ENCODE assay signal across 11 mouse cellular contexts in the genomic region with DNA sequence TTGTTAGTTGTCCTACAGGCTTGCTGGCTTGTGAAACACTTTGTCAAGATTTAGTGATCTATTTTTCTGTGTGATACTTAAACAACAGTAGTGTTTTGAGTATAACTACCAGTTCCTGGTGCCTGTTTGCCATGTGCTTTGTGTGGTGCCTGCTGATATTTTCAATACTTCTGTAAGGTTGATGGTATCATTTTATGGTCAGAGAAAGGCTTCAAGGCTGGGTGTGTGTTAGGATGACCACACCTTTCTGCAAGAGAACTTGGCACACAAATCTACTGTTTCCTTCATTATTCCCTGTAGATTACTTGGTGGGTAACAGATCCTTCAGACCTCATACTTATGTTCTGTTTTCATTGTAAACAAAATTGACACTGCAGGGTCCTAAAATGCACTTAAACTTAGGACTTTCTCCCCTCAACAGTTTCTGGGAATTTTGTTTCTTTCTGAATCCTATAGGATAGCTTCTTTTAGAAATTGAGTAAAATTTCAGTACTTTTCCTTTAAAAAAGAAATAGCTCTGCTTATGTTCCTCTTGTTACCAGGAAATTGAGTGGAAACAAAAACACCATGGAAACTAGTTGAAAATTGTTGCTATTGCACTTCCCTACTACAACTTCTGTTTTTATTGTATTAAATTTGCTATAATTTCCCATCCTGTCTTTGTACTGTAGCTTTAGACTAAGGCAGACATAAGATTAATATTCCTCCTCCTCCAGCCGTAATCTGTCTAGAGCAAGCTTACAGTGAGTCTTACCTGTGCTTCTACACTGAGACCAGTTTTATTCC.
DNase-seq lines count a peak whose midpoint lies in the region; ATAC-seq and TF ChIP-seq lines count a peak whose summit lies in the region.
"Had no signal": no experiment of that assay in that cellular context is flagged by ENCODE, and none has a peak within 500 bp of the region (broad histone marks: within the 10 kb centered on the region; RNA-seq: fewer than 3 reads in every experiment).

No protein-coding gene starts in this region.

- TF ChIP-seq CTCF in gastrocnemius, adult 2 months (IDR thresholded peaks at IDR 0.05) = no peak
- no peak for TF ChIP-seq CTCF in heart, postnatal 0 days (IDR thresholded peaks at IDR 0.05; ENCODE audit: low read depth)

- H3K36me3 ChIP-seq in limb, embryonic 12.5 days = peaks cover 22% of the 10 kb centered on the region
- H3K36me3 ChIP-seq in limb, embryonic 10.5 days = peaks cover 22% of the 10 kb centered on the region
- H3K36me3 ChIP-seq in heart, postnatal 0 days (replicated peaks; ENCODE audit: control insufficient read depth, insufficient read depth, low read length) = peaks cover 15% of the 10 kb centered on the region
- H3K36me3 ChIP-seq in midbrain, embryonic 10.5 days = peaks cover 18% of the 10 kb centered on the region

- H3K27me3 ChIP-seq in limb, embryonic 12.5 days = no peaks in the 10 kb centered on the region
- H3K27me3 ChIP-seq in limb, embryonic 10.5 days (ENCODE audit: low read depth, poor library complexity, severe bottlenecking) = no peaks in the 10 kb centered on the region
- no peaks in the 10 kb centered on the region for H3K27me3 ChIP-seq in heart, postnatal 0 days (ENCODE audit: control insufficient read depth, insufficient read depth, low read length)
- H3K27me3 ChIP-seq in midbrain, embryonic 10.5 days (ENCODE audit: low read depth, poor library complexity, severe bottlenecking) = no peaks in the 10 kb centered on the region

- 88% methylated on average over 1 of the region's 1 CpGs for WGBS in limb, embryonic 12.5 days
- WGBS in limb, embryonic 10.5 days = 94% methylated on average over 1 of the region's 1 CpGs
- 72% methylated on average over 1 of the region's 1 CpGs for WGBS in heart, postnatal 0 days
- 100% methylated on average over 1 of the region's 1 CpGs for WGBS in midbrain, embryonic 10.5 days

- H3K9me3 ChIP-seq in limb, embryonic 12.5 days = no peaks in the 10 kb centered on the region
- no peaks in the 10 kb centered on the region for H3K9me3 ChIP-seq in limb, embryonic 10.5 days (replicated peaks)
- H3K9me3 ChIP-seq in heart, postnatal 0 days (replicated peaks; ENCODE audit: control insufficient read depth, low read length) = no peaks in the 10 kb centered on the region
- H3K9me3 ChIP-seq in midbrain, embryonic 10.5 days (replicated peaks) = no peaks in the 10 kb centered on the region

- no peak overlapping the region; the same call in 1 of the 2 replicates for H3K4me3 ChIP-seq in gastrocnemius, adult 2 months
- no peak overlapping the region for H3K4me3 ChIP-seq in limb, embryonic 12.5 days (replicated peaks)
- no peak overlapping the region for H3K4me3 ChIP-seq in limb, embryonic 10.5 days
- H3K4me3 ChIP-seq in heart, postnatal 0 days (ENCODE audit: low read depth, low read length) = no peak overlapping the region
- H3K4me3 ChIP-seq in midbrain, embryonic 10.5 days = no peak overlapping the region

- H3K9ac ChIP-seq in limb, embryonic 12.5 days (replicated peaks) = no peak overlapping the region
- H3K9ac ChIP-seq in heart, postnatal 0 days (replicated peaks; ENCODE audit: low read depth, low read length) = no peak overlapping the region

- H3K27ac ChIP-seq in gastrocnemius, adult 2 months = peak overlapping the region; percentile 84
- 0 out of 2 replicates have a peak overlapping the region, but pooled peaks have one; percentile 12 for H3K27ac ChIP-seq in limb, embryonic 12.5 days
- no peak overlapping the region for H3K27ac ChIP-seq in limb, embryonic 10.5 days
- H3K27ac ChIP-seq in heart, postnatal 0 days (ENCODE audit: low read depth) = peak overlapping the region; percentile 85
- H3K27ac ChIP-seq in midbrain, embryonic 10.5 days (replicated peaks) = no peak overlapping the region

- H3K4me2 ChIP-seq in limb, embryonic 12.5 days = no peak overlapping the region
- H3K4me2 ChIP-seq in heart, postnatal 0 days (ENCODE audit: low read depth, low read length) = peak overlapping the region; percentile 33; the same call in 1 of the 2 replicates
- H3K4me2 ChIP-seq: midbrain, embryonic 11.5 days had no signal

- DNase-seq in gastrocnemius, adult 2 months = no peak
- DNase-seq in gastrocnemius, adult 18-20 months (ENCODE audit: low spot score) = no peak
- DNase-seq in limb, embryonic 10.5 days (ENCODE audit: low spot score) = no peak
- DNase-seq in heart, postnatal 0 days (ENCODE audit: low spot score) = no peak
- DNase-seq in naive thymus-derived CD4-positive, alpha-beta T cell, adult 2 months (ENCODE audit: low read depth) = peak; percentile 33
- no peak for DNase-seq in midbrain, embryonic 10.5 days (ENCODE audit: low spot score)
- DNase-seq in cerebellum, adult 9-11 months = no peak
- DNase-seq: adrenal gland, adult 8-10 months; cerebellum, adult 11 months had no signal

- ATAC-seq in limb, embryonic 12.5 days (ENCODE audit: insufficient number of reproducible peaks, insufficient read depth, low FRiP score, low TSS enrichment, low read depth) = no peak
- no peak for ATAC-seq in heart, postnatal 0 days (ENCODE audit: insufficient read depth, low read depth)

- TF ChIP-seq EP300 in heart, postnatal 0 days (IDR thresholded peaks at IDR 0.05; ENCODE audit: low read depth) = no peak

- peaks cover 15% of the 10 kb centered on the region for H3K4me1 ChIP-seq in limb, embryonic 12.5 days (replicated peaks)
- H3K4me1 ChIP-seq in limb, embryonic 10.5 days = peaks cover 15% of the 10 kb centered on the region
- H3K4me1 ChIP-seq in heart, postnatal 0 days (ENCODE audit: control insufficient read depth, insufficient read depth) = peaks cover 39% of the 10 kb centered on the region
- no peaks in the 10 kb centered on the region for H3K4me1 ChIP-seq in midbrain, embryonic 10.5 days

- intact Hi-C loops in gastrocnemius, adult 2 months (cut with DNase I) = loop anchor here (10.0 kb wide), 1 partner anchor 139 kb away; no protein-coding TSS in a partner anchor

Comparison
In these comparisons a context has a peak if more than half of its experiments do, and no peak if none do; other contexts are left out.
1. H3K27ac ChIP-seq: peak in gastrocnemius, adult 2 months (single experiment), limb, embryonic 12.5 days (single experiment) and heart, postnatal 0 days (single experiment); none in limb, embryonic 10.5 days (single experiment) and midbrain, embryonic 10.5 days (single experiment).